Mouse (Mus musculus) cerebellum, adult 8-10 months (tissue): ENCODE measurements around the gene Klhdc7b.

Source experiments
- DNase-seq: peaks from one replicate; pipeline ENCODE4 v3.0.0; 2022

Klhdc7b gene

DNA sequence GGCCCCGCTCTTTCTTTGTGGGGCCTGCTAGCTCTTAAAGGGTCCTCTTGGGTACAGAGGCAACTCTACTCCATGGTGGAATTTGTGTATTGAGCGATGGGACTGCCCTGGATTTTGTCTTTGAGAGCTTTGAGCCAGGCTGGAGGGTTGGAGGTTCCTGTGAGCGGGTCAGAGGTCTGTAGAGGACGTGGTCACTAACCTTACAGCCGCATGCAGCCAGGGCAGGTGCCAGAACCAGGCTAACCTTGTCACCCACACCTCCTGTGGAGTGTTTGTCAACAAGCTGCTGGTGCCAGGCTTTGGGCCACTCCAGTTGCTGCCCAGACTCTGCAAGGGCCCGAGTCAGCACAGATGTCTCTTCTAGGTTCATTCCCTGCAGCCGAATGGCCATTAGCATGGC lies 8.7 kb upstream of the Klhdc7b start:
- DNase-seq = no peak

DNA sequence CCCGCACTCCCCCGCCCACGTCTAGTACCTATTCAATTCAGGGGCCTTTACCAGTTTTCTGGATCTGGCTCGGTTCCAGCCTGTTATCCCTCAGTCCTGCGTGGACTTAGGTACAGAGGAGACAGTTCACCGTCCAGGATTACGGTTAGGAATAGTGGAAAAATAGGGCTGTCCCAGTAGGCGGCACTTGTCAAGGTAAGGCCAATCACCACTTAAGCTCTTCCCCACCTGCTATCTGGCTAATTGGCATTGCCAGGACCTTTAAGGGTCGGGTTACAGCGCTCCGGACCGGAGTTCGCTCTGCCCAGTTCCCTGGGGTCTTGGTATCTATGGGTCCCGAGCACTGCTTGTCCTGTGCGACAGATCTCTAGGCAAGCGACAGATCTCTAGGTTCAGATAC lies 7.8 kb upstream of the Klhdc7b start, which contains the start of gene Tymp:
TSS of gene Tymp (minus strand) at position 83 of the 400 bp plus-strand sequence.
- no peak for DNase-seq

DNA sequence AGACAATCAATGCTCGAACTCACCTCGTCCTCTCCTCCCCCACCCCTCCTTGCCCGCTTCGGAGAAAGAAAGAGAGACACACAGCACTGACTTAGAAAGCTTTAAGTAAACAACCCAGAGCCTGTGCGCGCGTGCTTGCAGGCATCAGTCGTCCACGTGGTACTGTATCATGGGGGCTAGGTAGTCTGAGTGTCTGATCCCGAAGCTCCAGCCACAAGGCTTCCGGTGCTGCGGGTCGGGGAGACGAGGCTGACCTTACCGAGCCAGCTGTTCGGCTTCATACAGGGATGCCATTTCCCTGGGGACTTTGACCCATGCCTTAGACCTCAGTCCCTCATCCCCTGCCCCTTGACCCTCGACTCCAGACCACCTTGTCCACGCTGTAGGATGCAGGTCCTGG lies 7.4 kb upstream of the Klhdc7b start:
- no peak for DNase-seq

DNA sequence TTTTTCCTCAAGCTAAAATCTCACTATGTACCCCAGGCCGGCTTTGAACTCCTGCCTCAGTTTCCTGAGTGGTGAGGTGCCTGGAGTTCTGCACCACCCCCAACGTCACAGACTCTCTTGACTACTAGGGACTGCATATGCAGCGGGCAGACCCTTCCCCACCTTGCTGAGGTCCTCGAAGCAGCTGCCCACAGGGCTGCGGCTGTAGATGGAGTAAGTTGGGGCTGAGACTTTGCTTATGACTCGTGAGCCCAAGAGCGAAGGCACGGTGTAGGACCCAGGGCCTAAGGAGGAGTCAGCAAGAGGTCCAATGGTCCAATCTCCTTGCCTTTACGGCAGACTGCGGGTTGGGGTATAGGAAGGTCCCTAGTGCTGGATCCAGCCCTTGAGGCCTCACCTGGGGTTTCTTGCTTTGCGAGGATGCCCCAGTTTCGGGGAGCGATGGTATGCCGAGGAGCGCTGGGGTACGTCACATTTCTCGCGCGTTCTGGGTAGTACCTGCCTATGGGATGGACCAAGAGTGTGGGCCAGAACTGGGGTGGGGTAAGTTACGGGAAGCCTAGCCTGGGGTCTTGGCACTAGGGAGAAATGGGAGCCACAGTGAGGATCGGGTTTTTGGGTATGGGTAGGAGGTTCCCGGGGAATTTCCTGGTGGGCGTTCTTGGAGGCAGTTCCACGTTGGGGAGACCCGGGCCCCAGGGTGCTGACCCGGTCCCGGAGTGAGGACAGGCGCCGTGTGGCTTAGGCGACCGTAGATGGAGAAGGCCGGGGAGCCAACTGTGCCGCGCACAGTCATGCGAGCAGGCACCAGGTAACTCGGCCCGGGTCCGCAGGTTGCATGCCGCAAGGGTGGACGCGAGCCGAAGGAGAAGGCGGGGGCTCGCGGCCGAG lies 6.5 kb upstream of the Klhdc7b start:
- DNase-seq = no peak

DNA sequence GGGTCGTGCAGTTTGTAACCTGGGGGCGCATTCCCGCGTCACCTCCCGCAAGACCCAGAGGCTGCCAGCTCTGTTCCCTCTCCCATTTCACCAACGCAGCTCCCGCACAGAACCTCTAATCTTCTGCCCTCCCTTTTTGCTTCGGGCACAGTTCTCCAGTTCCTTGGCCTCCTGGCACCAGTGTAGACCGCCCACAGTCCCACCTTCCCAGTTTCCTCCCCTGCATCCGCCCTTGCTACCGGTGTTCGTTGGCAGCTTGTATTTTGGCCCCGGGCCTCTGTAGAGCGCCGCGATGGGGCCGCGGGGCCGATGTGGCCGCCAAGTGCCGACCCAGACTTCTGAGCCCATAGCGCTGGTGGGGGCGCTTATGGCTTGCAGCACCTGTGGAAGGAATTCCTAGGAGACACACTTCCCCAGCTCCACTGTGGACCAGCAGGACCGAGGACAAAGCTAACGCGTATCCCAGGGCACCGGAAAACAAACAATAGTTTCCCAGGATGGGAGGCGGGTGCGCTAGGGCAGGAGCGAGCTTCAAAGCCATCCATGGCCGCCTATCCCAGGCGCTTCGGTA lies 5.8 kb upstream of the Klhdc7b start, which contains the start of gene Odf3b:
TSS of gene Odf3b (minus strand) at position 452 of the 571 bp plus-strand sequence.
- DNase-seq = peak; percentile 84

DNA sequence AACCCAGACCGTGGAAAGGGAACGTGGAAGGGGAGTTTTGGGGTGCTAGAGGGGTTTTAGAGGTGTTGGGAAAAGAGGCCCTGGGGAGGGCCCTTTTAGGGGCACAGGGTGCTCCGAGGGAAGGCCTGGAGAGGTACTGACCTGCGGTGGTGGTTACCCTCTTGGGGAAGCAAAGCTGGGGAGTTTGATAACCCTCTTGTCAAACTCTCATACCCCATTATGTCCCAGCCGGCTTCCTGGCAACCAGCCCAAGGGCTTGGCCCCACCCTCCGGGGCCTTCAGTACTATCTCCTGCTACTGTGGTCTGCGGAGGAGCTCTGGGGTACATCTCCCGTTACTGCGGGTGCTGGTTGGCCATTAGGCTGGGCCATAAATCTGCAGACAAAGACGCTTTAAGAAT lies 5.3 kb upstream of the Klhdc7b start:
- DNase-seq = peak; percentile 61

DNA sequence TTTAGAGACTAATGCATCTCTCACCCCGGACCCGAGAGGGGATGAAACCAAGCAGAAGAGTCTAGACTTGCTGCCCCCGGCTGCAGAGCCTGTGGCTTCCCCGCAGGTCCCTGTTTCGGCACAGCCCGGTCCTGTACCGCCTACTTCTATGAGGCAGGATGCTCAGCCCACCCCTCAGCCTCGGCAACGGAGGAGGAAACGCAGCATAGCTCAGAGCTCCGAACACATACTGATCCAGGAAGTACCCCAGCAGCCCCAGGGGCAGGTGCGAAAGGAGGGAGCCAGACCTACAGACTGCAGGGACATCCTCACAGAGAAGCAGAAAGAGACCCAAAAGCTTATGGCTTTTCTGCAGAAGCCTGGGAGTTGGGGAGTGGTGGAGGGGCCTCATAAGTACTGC lies 2.4 kb downstream of the Klhdc7b start:
- no peak for DNase-seq

DNA sequence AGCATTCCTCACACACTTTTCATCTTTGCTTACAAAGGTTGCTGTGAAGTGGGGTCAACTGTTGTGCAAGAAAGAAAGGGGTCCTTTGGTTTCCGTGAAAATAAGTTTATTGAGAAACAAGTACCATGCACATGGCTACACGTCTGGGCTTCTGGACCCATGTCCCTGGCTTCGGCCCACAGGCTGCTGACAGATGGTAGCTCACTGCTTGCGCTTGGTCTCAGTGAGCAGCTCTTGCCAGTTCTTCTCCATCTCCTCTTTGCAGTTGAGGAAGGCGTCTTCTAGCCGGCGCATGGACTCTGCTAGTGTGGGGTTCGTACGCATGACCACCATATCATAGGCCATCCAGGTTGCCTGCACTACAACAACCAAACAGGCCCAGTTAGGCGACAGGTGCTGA lies 5.4 kb downstream of the Klhdc7b start:
- DNase-seq = no peak

DNA sequence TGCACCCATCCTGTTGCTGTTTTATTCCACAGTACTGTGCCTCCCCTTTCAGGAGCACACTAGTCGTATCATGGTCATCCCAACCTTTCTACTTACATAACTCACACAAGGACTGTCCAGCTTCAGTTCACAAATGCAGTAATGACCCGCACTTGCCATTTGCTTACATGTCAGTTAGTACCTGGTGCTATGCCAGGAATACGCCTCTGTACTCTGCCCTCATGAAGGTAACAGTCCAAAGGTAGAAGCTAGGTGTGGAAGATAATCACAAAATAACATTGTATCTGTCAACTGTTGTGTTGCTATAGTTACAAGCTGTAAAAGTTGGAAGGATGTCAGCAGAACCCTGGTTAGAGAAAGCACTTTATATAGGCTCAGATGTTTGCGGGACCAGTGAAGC lies 12.2 kb downstream of the Klhdc7b start:
- no peak for DNase-seq

DNA sequence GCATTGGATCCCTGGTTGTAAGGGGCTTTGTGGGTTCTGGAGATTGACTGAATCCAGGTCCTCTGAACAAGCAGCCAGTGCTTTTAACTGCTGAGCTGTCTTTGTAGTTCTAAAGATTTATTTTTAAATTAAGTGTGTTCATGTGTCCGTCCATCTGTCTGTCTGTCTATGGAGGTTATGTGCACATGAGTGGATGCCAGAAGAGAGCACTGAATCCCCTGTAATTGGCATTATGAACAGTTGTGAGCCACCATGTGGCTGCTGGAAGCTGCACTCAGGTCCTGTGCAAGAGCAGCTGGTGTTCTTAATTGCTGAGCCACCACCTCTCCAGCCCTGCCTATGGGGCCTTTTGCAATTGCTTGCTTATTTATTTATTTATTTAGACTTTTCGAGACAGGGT lies 13.4 kb downstream of the Klhdc7b start:
- DNase-seq = no peak

DNA sequence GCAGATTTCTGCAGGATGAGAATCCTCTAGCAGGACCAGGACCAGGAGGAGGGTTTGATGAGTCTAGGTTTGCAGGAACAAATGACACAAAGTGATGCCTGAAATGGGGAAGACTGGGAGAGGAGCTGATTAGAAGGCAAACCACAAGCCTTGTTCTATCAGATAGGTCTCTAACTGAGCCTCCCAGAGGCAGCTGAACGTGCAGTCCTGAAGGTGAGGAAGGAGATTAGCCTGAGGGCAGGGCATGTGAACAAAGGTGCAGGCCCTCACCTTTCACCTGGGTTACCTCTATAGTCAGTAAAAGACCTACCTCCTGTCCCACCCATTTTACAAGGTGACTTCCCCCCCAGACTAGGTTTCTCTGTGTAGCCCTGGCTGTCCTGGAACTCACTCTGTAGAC lies 15.0 kb downstream of the Klhdc7b start:
- no peak for DNase-seq

DNA sequence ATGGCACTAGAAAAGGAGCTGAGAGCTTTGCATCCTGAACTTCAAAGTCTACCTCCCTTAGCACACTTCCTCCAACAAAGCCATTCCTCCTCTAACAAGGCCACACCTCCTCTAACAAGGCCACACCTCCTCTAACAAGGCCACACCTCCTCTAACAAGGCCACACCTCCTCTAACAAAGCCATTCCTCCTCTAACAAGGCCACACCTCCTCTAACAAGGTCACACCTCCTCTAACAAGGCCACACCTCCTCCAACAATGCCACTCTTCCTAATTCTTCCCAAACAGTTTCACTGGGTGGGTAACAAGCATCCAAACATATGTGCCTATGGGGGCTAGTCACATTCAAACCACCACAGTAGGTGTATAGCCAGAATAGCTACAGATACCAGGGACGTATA lies 17.8 kb downstream of the Klhdc7b start:
- no peak for DNase-seq

DNA sequence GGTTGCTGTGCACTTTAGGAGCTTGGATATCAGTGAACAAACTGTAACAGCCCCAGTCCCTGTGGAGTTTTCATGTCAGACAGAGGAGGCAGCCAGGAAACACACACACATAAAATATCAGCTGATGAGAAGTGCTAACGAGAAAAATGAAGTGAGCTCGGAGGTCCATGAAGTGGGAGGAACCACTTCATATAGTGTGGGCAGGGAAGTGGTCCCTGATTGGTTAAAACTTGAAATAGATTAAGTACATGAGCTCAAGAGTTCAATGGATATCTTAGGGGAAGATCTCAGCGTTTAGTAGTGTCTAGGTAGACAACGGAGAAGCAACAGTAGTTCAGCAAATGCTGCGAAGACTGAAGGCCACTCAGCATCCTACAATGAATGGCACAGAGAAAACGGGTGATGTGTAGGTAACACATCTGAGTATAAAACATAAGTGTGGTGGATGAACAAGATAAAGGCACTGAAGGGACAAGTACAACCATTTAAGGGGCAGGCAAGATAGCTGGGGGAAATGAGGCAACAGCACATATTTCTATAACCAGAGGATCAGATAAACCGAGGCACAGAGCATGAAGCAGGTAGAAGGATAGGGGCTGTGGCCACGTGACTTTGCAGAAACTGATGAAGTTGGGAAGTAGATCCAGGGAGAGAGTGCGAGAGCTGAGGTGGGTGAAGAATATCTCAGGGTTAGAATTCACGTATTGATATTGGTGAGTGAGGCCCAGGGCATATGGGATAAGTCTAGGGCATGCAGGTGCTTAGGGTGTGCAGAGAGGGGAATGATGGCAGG lies 20.3 kb downstream of the Klhdc7b start:
- no peak for DNase-seq

DNA sequence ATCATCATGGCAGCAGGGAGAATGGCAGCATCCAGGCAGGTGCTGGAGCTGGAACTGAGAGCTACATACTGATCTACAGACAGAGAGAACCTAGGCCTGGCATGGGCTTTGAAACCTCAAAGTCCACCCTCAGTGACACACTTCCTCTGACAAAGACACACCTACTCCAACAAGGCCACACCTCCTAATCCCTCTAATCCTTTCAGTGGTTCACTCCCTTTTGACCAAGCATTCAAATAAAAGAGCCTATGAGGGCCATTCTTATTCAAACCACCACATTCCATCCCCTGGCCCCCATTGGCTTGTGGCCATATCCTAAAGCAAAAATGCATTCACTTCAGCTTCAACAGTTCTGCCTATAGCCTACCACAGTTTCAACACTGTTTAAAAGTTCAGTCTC lies 22.0 kb downstream of the Klhdc7b start:
- no peak for DNase-seq

DNA sequence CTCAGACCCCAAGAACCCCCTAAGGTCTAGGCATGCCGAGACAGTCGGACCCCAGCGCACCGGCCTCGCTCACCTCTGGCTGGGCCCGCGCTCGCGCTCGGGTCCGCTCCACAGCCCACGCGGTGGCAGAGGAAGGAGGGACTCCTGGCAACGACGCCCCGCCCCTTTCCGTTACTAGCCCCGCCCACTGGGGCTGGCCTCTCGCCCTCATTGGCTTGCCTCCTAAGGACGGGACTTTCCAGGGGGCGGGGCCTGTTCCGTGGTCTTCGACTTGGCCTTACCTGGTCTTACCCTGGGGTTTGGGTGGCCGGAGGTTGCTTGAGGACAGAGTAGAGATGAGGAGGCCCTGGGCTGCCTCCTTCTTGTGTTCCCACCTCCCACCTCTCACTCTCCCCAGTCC lies 25.4 kb downstream of the Klhdc7b start, which contains the start of gene Syce3:
TSS of gene Syce3 (minus strand) at position 386 of the 400 bp plus-strand sequence.
- no peak for DNase-seq

DNA sequence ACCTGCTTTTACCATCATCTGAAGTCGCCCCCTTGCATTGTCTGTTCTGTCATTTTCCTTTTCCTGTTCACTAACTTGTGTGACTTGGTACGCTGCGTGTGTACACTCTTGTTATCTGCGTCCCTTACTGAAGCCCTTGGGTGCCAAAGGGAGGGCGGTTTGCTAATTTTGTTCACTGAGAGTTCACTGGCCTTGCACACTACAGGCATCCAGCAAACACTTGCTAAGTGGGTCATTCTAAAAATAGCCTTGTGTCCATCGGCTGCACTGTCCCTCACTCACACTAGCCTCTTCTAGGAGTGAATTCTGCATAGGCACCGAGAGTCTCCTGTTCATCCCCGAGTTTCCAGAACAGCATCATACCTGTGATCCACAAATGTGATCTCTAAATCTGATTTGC lies 30.6 kb downstream of the Klhdc7b start:
- DNase-seq = no peak

DNA sequence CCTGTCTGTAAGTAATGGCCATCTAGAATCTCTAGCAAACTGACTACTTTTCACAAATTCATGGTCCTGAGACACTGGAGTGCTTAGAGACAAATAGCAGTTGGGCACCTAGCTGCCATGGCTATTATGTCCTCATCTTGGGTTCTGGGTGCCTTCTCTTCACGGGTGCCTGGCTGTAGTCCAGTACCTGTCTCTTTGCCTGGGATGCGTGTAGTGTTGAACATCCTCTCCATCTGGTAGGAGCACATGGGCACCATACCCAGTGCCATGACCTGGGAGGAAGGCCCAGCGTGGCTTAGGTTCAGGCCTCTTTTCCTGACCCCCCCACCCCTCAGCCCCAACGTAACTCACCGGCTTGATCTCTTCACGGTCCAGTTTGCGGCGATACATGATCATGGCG lies 37.2 kb downstream of the Klhdc7b start:
- peak; percentile 23 for DNase-seq

DNA sequence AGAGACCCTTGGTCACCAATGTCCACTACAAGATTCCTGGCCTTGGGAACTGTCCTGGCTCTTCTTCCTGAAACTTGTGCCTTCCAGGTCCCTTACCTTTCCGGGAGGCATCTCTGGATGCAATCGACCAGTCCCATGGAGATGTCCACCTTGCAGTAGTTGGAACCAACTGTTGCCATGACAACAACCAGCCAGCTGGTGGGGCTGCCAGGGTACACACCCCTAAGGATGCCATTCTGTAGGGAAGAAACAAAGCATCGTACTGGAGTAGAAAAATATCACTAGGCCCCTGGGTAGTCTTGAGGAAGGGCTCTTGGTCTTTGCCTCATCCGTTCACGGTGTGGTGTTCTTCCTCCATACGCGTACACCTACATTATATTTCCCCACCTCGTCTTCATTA lies 39.9 kb downstream of the Klhdc7b start:
- DNase-seq = no peak

DNA sequence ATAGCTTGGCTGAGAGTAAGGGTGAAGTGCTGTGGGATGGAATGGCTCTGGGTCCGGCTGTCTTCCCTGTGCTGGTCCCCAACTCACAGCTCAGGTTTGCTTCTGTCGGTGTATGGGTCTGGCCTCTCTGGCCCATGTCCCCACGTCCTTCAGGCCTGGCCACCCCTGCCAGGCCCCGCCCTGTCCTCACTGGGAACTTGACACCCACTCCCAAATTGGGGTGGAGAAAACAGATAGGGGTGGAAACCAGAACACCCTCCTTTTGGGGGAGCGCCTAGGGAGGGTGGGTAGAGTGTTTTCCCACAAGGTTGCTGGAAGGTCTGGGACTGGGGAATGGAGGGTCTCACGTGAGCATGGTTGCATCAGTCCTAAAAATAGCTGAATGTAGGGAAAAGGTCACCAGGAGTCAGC lies 41.0 kb downstream of the Klhdc7b start, which contains the start of gene Cpt1b:
TSS of gene Cpt1b (minus strand) at position 153 of the 411 bp plus-strand sequence.
- no peak for DNase-seq

DNA sequence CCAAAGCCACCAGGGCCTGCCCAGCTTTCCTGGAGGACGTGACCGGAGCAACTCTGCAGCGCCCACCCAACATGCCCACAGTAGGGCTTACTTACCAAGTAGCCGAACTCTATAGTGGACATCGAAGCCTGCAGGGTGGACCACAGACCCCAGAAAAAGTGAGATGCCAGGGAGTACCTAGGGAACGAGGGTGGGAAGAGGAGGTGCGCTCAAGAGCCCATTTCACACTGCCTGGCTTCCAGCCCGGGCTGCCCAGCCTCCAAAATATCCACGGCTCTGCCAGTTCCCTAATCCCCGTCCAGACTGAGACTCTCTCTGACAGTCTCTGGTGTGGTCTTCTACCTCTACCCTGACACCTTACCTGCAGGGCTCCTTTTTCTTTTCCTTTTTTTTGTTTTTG lies 42.0 kb downstream of the Klhdc7b start:
- DNase-seq = no peak

DNA sequence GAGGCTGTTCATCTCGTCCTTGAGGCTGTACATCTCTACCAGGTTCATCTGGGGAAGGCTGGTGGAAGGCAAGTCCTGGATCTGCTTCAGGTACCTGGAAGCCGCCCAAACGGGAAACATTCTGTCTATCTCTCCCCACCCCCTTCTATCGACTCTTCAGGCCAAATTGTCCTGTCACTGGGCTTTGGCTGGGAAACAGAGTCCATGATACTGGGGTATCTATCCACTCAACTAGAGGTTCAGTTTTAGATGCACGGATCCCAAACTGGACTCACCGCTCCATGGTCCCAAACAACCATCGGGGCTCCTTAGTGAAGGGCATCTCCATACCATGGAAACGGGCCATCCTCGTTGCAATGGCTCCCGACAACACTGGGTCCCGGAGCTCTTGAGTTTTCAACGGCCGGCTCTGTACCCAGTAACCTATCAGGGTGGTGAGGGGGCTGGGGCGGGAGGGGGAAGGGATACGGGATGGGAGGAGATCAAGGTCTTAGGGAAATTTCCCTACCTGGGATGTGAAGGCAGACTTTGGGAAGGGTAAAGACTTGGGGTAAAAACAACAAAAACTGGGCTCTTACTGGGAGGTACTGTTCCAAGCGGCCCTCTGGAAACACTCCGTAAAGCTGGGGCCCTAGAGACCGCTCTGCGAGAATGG lies 43.5 kb downstream of the Klhdc7b start:
- peak; percentile 36 for DNase-seq

DNA sequence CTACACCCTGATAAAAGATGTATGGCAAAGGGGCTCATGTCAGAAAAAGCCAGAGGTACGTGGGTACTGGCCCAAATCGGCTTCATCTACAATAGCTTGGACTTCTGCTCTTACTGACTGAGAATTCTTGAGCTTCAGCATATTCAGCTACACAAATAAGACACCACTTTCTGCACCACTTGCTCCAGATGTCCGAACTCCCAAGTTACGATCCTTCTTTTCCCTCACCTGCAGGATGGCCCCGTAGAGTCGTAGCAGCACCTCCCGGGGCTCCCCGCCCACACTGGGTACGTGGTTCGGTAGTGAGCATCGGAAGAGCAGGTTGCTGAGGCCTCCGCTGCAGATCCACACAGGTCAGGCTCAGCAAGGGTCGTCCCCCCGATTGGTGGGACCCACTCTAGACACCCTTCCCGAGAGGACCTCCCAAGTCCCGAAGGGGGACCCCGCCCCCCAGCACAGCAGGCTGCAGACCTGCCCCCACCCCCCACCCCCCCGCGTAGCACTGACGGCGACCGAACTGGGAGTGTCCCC lies 44.2 kb downstream of the Klhdc7b start:
- DNase-seq = no peak
